Mouse (Mus musculus) lung, postnatal 0 days (tissue): Measurements from ENCODE around the gene Mst1.

Experiments used
- CTCF ChIP-seq: IDR thresholded peaks from 2 replicates; pipeline ENCODE4 v1.5.1; 2016; ENCODE audit warnings: antibody characterized with exemption, mild to moderate bottlenecking
- EP300 ChIP-seq: IDR thresholded peaks from 2 replicates; pipeline ENCODE4 v1.6.1; 2016; ENCODE audit warnings: antibody characterized with exemption, mild to moderate bottlenecking, control low read depth

DNA sequence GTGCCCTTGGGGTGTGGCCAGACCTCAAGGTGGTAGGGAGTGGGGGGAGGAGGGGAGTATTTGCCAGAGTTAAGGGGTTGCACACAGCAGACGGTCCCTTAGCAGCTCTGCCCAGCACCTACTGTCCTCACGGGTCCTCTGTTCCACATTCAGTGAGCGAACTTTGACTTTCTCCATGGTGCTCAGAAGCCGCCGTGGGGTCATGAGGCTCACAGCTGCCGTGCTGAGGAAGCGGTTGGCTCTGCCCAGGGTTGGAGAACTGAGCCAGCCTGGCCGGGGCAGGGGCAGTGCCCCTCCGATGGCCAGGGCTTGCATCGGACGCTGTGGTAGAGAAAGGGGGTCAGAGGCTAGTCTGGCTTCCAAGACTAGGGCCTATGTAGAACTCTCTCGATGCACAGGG is 16.9 kb upstream of the Mst1 start:
- no peak for TF ChIP-seq CTCF
- no peak for TF ChIP-seq EP300
